Mouse (Mus musculus): ENCODE data around the gene Scarf2. TPM values are rescaled to one million over a fixed set of nuclear protein-coding genes. Genes with fewer than 3 reads are reported as not detected.

The Scarf2 gene
- polyA plus RNA-seq, 1 experiment from 2014 or later, result 0.97 TPM

- Histone ChIP-seq H3K27me3 (ENCODE audit: insufficient read depth, low read length) (no peaks in the 10 kb centered on the region), H3K36me3 (replicated peaks; ENCODE audit: insufficient read depth, low read length) (peaks cover 79% of the 10 kb centered on the region), H3K4me2 (ENCODE audit: low read depth, low read length) (no peak overlapping the region), H3K4me3 (ENCODE audit: low read depth, low read length) (no peak overlapping the region), H3K9ac (replicated peaks) (no peak overlapping the region), H3K9me3 (ENCODE audit: low read length) (no peaks in the 10 kb centered on the region), H3K4me1 (ENCODE audit: insufficient read depth) (no peaks in the 10 kb centered on the region), H3K27ac (ENCODE audit: low read depth) (no peak overlapping the region)
- no peak for DNase-seq
- WGBS (ENCODE audit: insufficient replicate concordance), result 85% methylated on average over 5 of the region's 5 CpGs
- no peak for ATAC-seq
- TF ChIP-seq EP300 (IDR thresholded peaks at IDR 0.05; ENCODE audit: low read depth), result no peak
- no peak for TF ChIP-seq CTCF (IDR thresholded peaks at IDR 0.05; ENCODE audit: low read depth)
Observed at GRCm38 (mm10) chr16:17851331-17851730, 54.2 kb downstream of the Scarf2 start.

DNA sequence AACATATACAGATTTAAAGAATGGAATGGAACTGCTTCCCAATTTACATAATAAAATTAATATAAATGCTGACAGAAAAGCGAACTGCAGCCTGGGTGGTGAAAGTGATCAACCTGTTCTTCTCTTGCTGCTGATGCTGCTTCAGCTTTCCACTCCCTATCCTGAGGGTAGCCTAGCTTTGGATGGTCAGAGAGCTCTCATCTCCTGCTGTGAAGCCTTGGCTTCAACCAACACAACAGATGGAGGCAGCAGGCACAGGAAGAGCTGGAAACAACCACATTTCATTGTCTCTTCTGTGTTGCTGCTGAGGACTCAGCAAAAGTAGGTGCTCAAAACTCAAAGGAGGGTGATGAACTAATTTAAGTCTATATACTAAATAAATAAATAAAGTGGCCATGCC lies 54.8 kb downstream of the Scarf2 start:
- Histone ChIP-seq H3K4me1 (ENCODE audit: insufficient read depth) (no peaks in the 10 kb centered on the region), H3K27me3 (ENCODE audit: insufficient read depth, low read length) (no peaks in the 10 kb centered on the region)

GRCm38 (mm10) chr16:17853263-17853662 lies 56.2 kb downstream of the Scarf2 start:
- no peaks in the 10 kb centered on the region for H3K27me3 ChIP-seq (ENCODE audit: insufficient read depth, low read length)
- no peak for TF ChIP-seq EP300 (IDR thresholded peaks at IDR 0.05; ENCODE audit: low read depth)
- TF ChIP-seq CTCF (IDR thresholded peaks at IDR 0.05; ENCODE audit: low read depth), result no peak
- H3K36me3 ChIP-seq (replicated peaks; ENCODE audit: insufficient read depth, low read length), result peaks cover 85% of the 10 kb centered on the region
- 78% methylated on average over 2 of the region's 2 CpGs for WGBS (ENCODE audit: insufficient replicate concordance)
- DNase-seq (no peak), ATAC-seq (no peak)
- no peaks in the 10 kb centered on the region for H3K9me3 ChIP-seq (ENCODE audit: low read length)
- no peak overlapping the region for H3K4me2 ChIP-seq (ENCODE audit: low read depth, low read length)
- H3K4me3 ChIP-seq (ENCODE audit: low read depth, low read length), result no peak overlapping the region
- no peak overlapping the region for H3K9ac ChIP-seq (replicated peaks)
- no peak overlapping the region for H3K27ac ChIP-seq (ENCODE audit: low read depth)
- H3K4me1 ChIP-seq (ENCODE audit: insufficient read depth), result no peaks in the 10 kb centered on the region

More for the DNA sequence above, 54.8 kb downstream of the Scarf2 start:
- DNase-seq (no peak), ATAC-seq (no peak)
- WGBS (ENCODE audit: insufficient replicate concordance), result 89% methylated on average over 1 of the region's 1 CpGs
- no peak overlapping the region for H3K9ac ChIP-seq (replicated peaks)
- no peak overlapping the region for H3K27ac ChIP-seq (ENCODE audit: low read depth)
- no peak overlapping the region for H3K4me3 ChIP-seq (ENCODE audit: low read depth, low read length)
- H3K9me3 ChIP-seq (ENCODE audit: low read length), result no peaks in the 10 kb centered on the region
- no peak overlapping the region for H3K4me2 ChIP-seq (ENCODE audit: low read depth, low read length)
- TF ChIP-seq CTCF (IDR thresholded peaks at IDR 0.05; ENCODE audit: low read depth) (no peak), EP300 (IDR thresholded peaks at IDR 0.05; ENCODE audit: low read depth) (no peak)
- H3K36me3 ChIP-seq (replicated peaks; ENCODE audit: insufficient read depth, low read length), result peaks cover 79% of the 10 kb centered on the region

DNA sequence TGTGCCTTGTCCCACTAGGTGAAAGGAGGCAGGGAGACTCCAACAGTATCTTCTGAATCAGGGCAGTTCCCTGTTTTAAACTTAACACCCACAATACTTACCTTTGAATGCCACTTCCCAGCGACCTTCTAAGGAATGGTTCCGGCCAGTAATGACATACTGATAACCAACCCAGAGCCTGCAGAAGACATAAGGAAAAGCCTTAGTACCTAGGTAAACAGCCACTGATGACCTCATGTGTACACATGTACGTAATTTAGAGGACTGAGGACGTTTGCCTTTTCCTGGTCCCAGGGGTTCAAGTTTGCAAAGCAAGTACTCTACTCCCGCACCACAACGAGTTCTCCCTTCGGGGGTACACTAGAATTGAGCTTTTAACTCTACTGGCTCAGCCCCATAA lies 60.1 kb downstream of the Scarf2 start:
- H3K9ac ChIP-seq (replicated peaks), result no peak overlapping the region
- ATAC-seq (no peak), DNase-seq (no peak)
- no peaks in the 10 kb centered on the region for H3K27me3 ChIP-seq (ENCODE audit: insufficient read depth, low read length)
- no peaks in the 10 kb centered on the region for H3K9me3 ChIP-seq (ENCODE audit: low read length)
- no peaks in the 10 kb centered on the region for H3K4me1 ChIP-seq (ENCODE audit: insufficient read depth)
- H3K36me3 ChIP-seq (replicated peaks; ENCODE audit: insufficient read depth, low read length), result peaks cover 74% of the 10 kb centered on the region
- H3K4me2 ChIP-seq (ENCODE audit: low read depth, low read length), result no peak overlapping the region
- WGBS (ENCODE audit: insufficient replicate concordance), result 88% methylated on average over 7 of the region's 7 CpGs
- no peak for TF ChIP-seq CTCF (IDR thresholded peaks at IDR 0.05; ENCODE audit: low read depth)
- TF ChIP-seq EP300 (IDR thresholded peaks at IDR 0.05; ENCODE audit: low read depth), result no peak
- no peak overlapping the region for H3K4me3 ChIP-seq (ENCODE audit: low read depth, low read length)
- H3K27ac ChIP-seq (ENCODE audit: low read depth), result no peak overlapping the region

Other genes with a start within 250 kb of the Scarf2 start
- gene Lrrc74b, start 236.0 kb upstream of the Scarf2 start, polyA plus RNA-seq (2015; fragmentation: Nextera tagmentation; extraction: Ambion mirVana), result 0.05 and 0.06 TPM in 2 replicates
- gene P2rx6, start 235.4 kb upstream of the Scarf2 start, polyA plus RNA-seq (2015; fragmentation: Nextera tagmentation; extraction: Ambion mirVana), result 0.14 and 0.18 TPM in 2 replicates
- 3.3 and 3.7 TPM in 2 replicates for gene Slc7a4, start 214.1 kb upstream of the Scarf2 start, polyA plus RNA-seq (2015; fragmentation: Nextera tagmentation; extraction: Ambion mirVana)
- gene Smpd4, start 177.9 kb upstream of the Scarf2 start, polyA plus RNA-seq (2015; fragmentation: Nextera tagmentation; extraction: Ambion mirVana), result 6.4 and 7.3 TPM in 2 replicates
- 3.3 and 3.5 TPM in 2 replicates for gene Ccdc74a, start 150.8 kb upstream of the Scarf2 start, polyA plus RNA-seq (2015; fragmentation: Nextera tagmentation; extraction: Ambion mirVana)
- gene Med15, start 64.4 kb upstream of the Scarf2 start, polyA plus RNA-seq (2015; fragmentation: Nextera tagmentation; extraction: Ambion mirVana), result 11.0 and 11.6 TPM in 2 replicates
- gene Klhl22, start 37.7 kb upstream of the Scarf2 start, polyA plus RNA-seq (2015; fragmentation: Nextera tagmentation; extraction: Ambion mirVana), result 7.8 and 8.0 TPM in 2 replicates
- gene B830017H08Rik, start 35.8 kb downstream of the Scarf2 start, polyA plus RNA-seq (2015; fragmentation: Nextera tagmentation; extraction: Ambion mirVana), result not detected in 2 replicates
- gene Car15, start 41.1 kb downstream of the Scarf2 start, polyA plus RNA-seq (2015; fragmentation: Nextera tagmentation; extraction: Ambion mirVana), result 0.26 and 0.52 TPM in 2 replicates
- not detected in 2 replicates for gene Gm20518, start 94.4 kb downstream of the Scarf2 start, polyA plus RNA-seq (2015; fragmentation: Nextera tagmentation; extraction: Ambion mirVana)
- 0.04 and 0.08 TPM in 2 replicates for gene Tssk1, start 96.9 kb downstream of the Scarf2 start, polyA plus RNA-seq (2015; fragmentation: Nextera tagmentation; extraction: Ambion mirVana)
- gene Dgcr2, start 101.3 kb downstream of the Scarf2 start, polyA plus RNA-seq (2015; fragmentation: Nextera tagmentation; extraction: Ambion mirVana), result 17.9 and 18.0 TPM in 2 replicates
- not detected in 2 replicates for gene Tssk2, start 101.4 kb downstream of the Scarf2 start, polyA plus RNA-seq (2015; fragmentation: Nextera tagmentation; extraction: Ambion mirVana)
- 5.6 and 6.6 TPM in 2 replicates for gene Ess2, start 114.1 kb downstream of the Scarf2 start, polyA plus RNA-seq (2015; fragmentation: Nextera tagmentation; extraction: Ambion mirVana)
- gene Gsc2, start 117.8 kb downstream of the Scarf2 start, polyA plus RNA-seq (2015; fragmentation: Nextera tagmentation; extraction: Ambion mirVana), result not detected in 2 replicates
- gene Slc25a1, start 130.9 kb downstream of the Scarf2 start, polyA plus RNA-seq (2015; fragmentation: Nextera tagmentation; extraction: Ambion mirVana), result 77.7 and 78.3 TPM in 2 replicates
- gene Vpreb2, start 183.1 kb downstream of the Scarf2 start, polyA plus RNA-seq (2015; fragmentation: Nextera tagmentation; extraction: Ambion mirVana), result 2.6 TPM in 2 replicates